In the genomic region with DNA sequence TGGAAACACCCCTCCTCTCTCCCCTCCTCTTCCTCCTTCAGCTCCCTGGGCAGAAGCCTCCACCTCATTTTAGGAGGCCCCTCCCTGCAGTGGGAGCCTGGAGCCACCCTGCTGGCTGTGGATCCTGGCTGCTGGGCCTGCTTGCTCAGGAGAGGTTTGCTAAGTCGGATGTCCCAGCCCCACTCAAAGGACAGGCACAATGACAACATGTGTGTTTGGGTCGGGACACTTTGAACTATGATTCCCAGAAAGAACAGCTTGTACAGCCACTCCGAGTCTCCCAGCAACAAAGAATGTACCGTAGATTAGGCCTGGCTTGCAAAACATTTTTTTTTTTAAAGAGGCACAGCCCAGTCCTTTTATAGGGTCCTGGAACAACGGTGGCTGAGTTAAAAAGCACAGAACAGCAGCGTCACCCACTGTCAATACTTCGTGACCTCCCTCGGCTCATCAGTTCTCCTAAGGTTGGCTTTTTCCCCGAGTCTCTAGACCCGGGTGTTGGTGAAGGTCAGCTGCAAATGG, we compare ENCODE assay signal across 7 mouse cellular contexts.
DNase-seq lines count a peak whose midpoint lies in the region; ATAC-seq and TF ChIP-seq lines count a peak whose summit lies in the region.

No protein-coding gene starts in this region.

- H3K9ac ChIP-seq in embryonic facial prominence, embryonic 11.5 days (replicated peaks; ENCODE audit: low read length), result no peak overlapping the region; the same call in 1 of the 2 replicates
- H3K9ac ChIP-seq in heart, adult 2 months (ENCODE audit: low read depth, low read length), result peak overlapping the region; percentile 76
- H3K9ac ChIP-seq in limb, embryonic 15.5 days, result peak overlapping the region; percentile 15; the same call in 1 of the 2 replicates
- peak overlapping the region; percentile 10; the same call in 1 of the 2 replicates for H3K9ac ChIP-seq in midbrain, embryonic 15.5 days

- no peak for ATAC-seq in embryonic facial prominence, embryonic 11.5 days (replicated peaks; ENCODE audit: insufficient number of reproducible peaks, low FRiP score, low TSS enrichment, low read depth)
- ATAC-seq in limb, embryonic 15.5 days (ENCODE audit: insufficient number of reproducible peaks, low FRiP score, low TSS enrichment, low read depth), result peak; percentile 46; the same call in 1 of the 2 replicates
- ATAC-seq in midbrain, embryonic 15.5 days (replicated peaks), result peak; percentile 50

- H3K27ac ChIP-seq in embryonic facial prominence, embryonic 11.5 days (replicated peaks; ENCODE audit: low read depth, low read length), result peak overlapping the region; percentile 43
- H3K27ac ChIP-seq in heart, adult 2 months, result peak overlapping the region; percentile 95
- H3K27ac ChIP-seq in limb, embryonic 15.5 days, result peak overlapping the region; percentile 94
- peak overlapping the region; percentile 68 for H3K27ac ChIP-seq in midbrain, embryonic 15.5 days

- H3K4me2 ChIP-seq in embryonic facial prominence, embryonic 11.5 days (ENCODE audit: low read depth, low read length), result no peak overlapping the region
- 0 out of 2 replicates have a peak overlapping the region, but pooled peaks have one; percentile 19 for H3K4me2 ChIP-seq in limb, embryonic 15.5 days
- H3K4me2 ChIP-seq in midbrain, embryonic 15.5 days, result no peak overlapping the region

- peak; percentile 99 for TF ChIP-seq EP300 in heart, adult 2 months (IDR thresholded peaks at IDR 0.05; ENCODE audit: insufficient read depth, low read depth, low read length)

- peak; percentile 59 for TF ChIP-seq POLR2A in heart, adult 2 months (IDR thresholded peaks at IDR 0.05; ENCODE audit: insufficient read depth, low read depth, low read length)

- intact Hi-C loops in heart, adult 2 months (cut with DNase I), result loop anchor here (1.0 to 2.0 kb wide), 10 partner anchors 52 to 239 kb away; no protein-coding TSS in a partner anchor

- peak; percentile 74 for DNase-seq in adrenal gland, postnatal 10 days
- peak; percentile 14 for DNase-seq in embryonic facial prominence, embryonic 11.5 days (ENCODE audit: low spot score)
- DNase-seq in heart, adult 2 months, result peak in 1 of 2 experiments; percentile 94
- DNase-seq in kidney, adult 8-10 months, result peak; percentile 83 to 93
- DNase-seq in thymus, adult 18-20 months, result no peak

- H3K27me3 ChIP-seq in embryonic facial prominence, embryonic 11.5 days (ENCODE audit: control insufficient read depth, insufficient read depth, low read length), result no peaks in the 10 kb centered on the region
- H3K27me3 ChIP-seq in heart, adult 2 months (ENCODE audit: control insufficient read depth, insufficient read depth, low read length), result no peaks in the 10 kb centered on the region
- no peaks in the 10 kb centered on the region for H3K27me3 ChIP-seq in limb, embryonic 15.5 days
- no peaks in the 10 kb centered on the region for H3K27me3 ChIP-seq in midbrain, embryonic 15.5 days (replicated peaks)

- 44% methylated on average over 10 of the region's 10 CpGs for WGBS in embryonic facial prominence, embryonic 11.5 days
- WGBS in heart, adult 2 months, result 3% methylated on average over 10 of the region's 10 CpGs
- WGBS in limb, embryonic 15.5 days, result 18% methylated on average over 10 of the region's 10 CpGs
- WGBS in midbrain, embryonic 15.5 days, result 10% methylated on average over 10 of the region's 10 CpGs

- TF ChIP-seq CTCF in heart, adult 2 months (IDR thresholded peaks at IDR 0.05), result peak; percentile 77

- H3K36me3 ChIP-seq in embryonic facial prominence, embryonic 11.5 days (replicated peaks; ENCODE audit: control insufficient read depth, insufficient read depth, low read depth, low read length), result no peaks in the 10 kb centered on the region
- peaks cover 5% of the 10 kb centered on the region for H3K36me3 ChIP-seq in heart, adult 2 months (ENCODE audit: control insufficient read depth, insufficient read depth, low read length)
- no peaks in the 10 kb centered on the region for H3K36me3 ChIP-seq in limb, embryonic 15.5 days
- H3K36me3 ChIP-seq in midbrain, embryonic 15.5 days (replicated peaks), result no peaks in the 10 kb centered on the region

- H3K79me2 ChIP-seq in heart, adult 2 months (replicated peaks; ENCODE audit: control insufficient read depth, insufficient read depth, low read length), result no peaks in the 10 kb centered on the region

- peaks cover 17% of the 10 kb centered on the region for H3K4me1 ChIP-seq in embryonic facial prominence, embryonic 11.5 days (ENCODE audit: control insufficient read depth, insufficient read depth, low read length)
- H3K4me1 ChIP-seq in heart, adult 2 months (ENCODE audit: control insufficient read depth, insufficient read depth, low read length), result peaks cover 17% of the 10 kb centered on the region
- peaks cover 58% of the 10 kb centered on the region for H3K4me1 ChIP-seq in limb, embryonic 15.5 days
- peaks cover 41% of the 10 kb centered on the region for H3K4me1 ChIP-seq in midbrain, embryonic 15.5 days

- H3K4me3 ChIP-seq in embryonic facial prominence, embryonic 11.5 days (ENCODE audit: low read depth, low read length), result no peak overlapping the region
- H3K4me3 ChIP-seq in heart, adult 2 months, result peak overlapping the region; percentile 46
- H3K4me3 ChIP-seq in limb, embryonic 15.5 days, result no peak overlapping the region
- H3K4me3 ChIP-seq in midbrain, embryonic 15.5 days, result no peak overlapping the region

- H3K9me3 ChIP-seq in embryonic facial prominence, embryonic 11.5 days (replicated peaks; ENCODE audit: control insufficient read depth, low read length), result no peaks in the 10 kb centered on the region
- H3K9me3 ChIP-seq in limb, embryonic 15.5 days, result no peaks in the 10 kb centered on the region
- no peaks in the 10 kb centered on the region for H3K9me3 ChIP-seq in midbrain, embryonic 15.5 days

Comparison
In these comparisons a context has a peak if more than half of its experiments do, and no peak if none do; other contexts are left out.
1. DNase-seq: peak in adrenal gland, postnatal 10 days (single experiment), embryonic facial prominence, embryonic 11.5 days (single experiment) and kidney, adult 8-10 months (2 of 2); none in thymus, adult 18-20 months (0 of 2).
2. H3K27ac ChIP-seq: peak in every context shown above with its lines; median percentile 95 in heart, adult 2 months; 94 in limb, embryonic 15.5 days; 68 in midbrain, embryonic 15.5 days; 43 in embryonic facial prominence, embryonic 11.5 days.